Mouse (Mus musculus): ENCODE results near the gene Bbs5.
"Not testable (repeated sequence)": the region's sequence is repeated elsewhere in the genome, so short reads cannot be mapped to it uniquely, and the experiment has no call there.

Bbs5 gene

GRCm38 (mm10) chr2:69669853-69670252, 22.9 kb downstream of the Bbs5 start, which contains the start of gene Klhl41:
Gene Klhl41, plus strand, starts transcription at chr2:69670120.
- no peak for DNase-seq (ENCODE audit: low spot score in 2 of 2)

DNA sequence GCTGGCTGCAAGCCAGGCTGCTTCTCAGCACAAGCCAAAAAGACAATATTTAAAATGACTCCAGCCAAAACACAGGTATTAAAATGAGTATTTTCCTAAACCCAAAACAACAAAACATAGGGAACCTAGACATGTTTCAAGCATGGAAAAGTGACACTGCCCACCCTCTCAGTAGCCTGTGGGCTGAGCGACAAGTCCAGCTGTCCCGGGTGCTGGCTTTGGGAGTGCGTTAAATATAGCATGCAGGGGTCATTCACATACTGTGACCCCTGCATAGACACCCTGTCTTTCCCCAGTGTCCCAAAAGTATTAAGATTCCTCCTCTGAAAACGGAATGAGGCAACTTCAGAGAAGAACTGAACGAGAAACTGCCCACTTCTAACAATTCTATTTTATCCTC, 26.8 kb downstream of the Bbs5 start:
- no peak for DNase-seq (ENCODE audit: low spot score in 2 of 2)

- DNase-seq (ENCODE audit: low spot score in 2 of 2): no peak
Observed at GRCm38 (mm10) chr2:69675266-69675665, 28.3 kb downstream of the Bbs5 start.

DNA sequence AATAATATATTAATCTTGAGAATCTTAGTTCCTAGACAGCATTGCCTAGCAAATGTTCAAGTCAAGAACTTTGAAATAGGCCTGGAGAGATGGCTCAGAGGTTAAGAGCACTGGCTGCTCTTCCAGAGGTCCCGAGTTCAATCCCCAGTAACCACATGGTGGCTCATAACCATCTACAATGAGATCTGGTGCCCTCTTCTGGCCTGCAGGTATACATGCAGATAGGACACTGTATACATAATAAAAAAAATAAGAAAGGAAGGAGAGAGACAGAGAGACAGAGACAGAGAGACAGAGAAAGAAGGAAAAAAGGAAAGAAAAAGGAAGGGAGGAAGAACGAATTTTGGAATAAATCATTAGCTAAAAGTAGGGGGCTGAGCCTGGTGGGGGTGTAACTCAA, 29.7 kb downstream of the Bbs5 start:
- no peak for DNase-seq (ENCODE audit: low spot score in 2 of 2)

DNA sequence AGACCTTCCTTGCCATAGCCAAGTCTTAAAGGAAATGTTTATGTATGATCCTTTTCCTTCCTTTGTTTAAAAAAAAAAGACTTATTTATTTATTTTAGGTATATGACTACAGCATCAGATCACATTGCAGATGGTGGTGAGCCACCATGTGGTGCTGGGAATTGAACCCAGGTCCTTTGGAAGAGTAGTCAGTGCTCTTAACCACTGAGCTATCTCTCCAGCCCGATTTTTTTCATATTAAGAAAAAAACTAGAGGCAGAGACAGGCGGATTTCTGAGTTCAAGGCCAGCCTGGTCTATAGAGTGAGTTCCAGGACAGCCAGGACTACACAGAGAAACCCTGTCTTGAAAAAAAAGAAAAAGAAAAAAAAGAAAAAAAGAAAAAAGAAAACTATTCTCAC, 30.2 kb downstream of the Bbs5 start:
- not testable (repeated sequence) for DNase-seq (ENCODE audit: low spot score in 2 of 2)

DNA sequence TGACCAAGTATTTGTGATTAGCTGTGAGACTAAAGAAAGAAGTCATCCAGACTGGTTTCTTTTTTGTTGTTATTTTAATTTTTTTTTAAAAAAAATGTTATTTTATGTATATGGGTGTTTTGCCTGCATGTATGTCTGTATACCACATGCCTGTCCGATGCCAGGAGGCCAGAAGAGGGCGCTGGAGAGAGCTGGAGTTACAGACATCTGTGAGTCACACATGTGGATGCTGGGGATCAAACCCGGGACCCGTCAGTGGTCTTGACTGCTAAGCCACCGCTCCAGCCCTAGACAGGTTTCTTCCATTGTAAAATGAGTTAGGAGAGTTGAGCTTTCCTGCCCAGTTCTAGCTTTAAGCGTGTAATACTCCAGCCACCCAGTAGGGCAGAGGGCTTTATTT, 33.0 kb downstream of the Bbs5 start:
- peak; percentile 25 to 68 for DNase-seq (ENCODE audit: low spot score in 2 of 2)

GRCm38 (mm10) chr2:69681931-69682330, 35.0 kb downstream of the Bbs5 start:
- DNase-seq (ENCODE audit: low spot score in 2 of 2): no peak

DNA sequence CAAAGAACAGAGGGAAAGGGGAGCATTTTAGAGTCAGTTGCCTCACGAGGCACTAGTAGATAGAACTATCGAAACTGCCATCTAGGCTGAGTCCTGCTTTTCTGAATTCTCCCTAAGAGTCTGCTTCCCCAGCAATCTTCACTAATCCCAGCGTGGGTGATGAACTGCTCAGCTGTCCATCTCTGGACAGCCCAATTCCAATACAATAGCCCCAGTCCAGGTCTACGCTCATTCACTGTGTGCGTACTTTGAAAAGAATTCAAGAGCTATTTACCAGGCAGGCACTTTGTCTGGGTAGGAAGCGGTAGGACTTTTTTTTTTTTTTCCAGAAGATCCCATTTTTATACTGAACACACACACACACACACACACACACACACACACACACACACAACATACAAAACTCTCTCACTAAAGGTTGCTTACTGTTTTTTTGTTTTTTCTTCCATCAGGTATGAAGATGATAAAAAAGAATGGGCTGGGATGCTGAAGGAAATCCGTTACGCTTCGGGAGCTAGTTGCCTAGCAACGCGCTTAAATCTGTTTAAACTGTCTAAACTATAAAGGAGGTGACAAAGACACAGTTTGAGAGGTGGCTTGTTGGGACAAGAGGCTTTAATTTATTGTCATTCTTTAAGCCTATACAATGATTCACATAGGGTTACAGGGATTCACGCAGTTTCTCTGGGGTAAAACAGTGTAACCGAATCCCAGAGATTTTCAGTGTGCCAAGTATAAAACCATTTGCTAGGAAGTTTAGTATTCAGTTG, 36.2 kb downstream of the Bbs5 start:
- no peak for DNase-seq (ENCODE audit: low spot score in 2 of 2)

DNA sequence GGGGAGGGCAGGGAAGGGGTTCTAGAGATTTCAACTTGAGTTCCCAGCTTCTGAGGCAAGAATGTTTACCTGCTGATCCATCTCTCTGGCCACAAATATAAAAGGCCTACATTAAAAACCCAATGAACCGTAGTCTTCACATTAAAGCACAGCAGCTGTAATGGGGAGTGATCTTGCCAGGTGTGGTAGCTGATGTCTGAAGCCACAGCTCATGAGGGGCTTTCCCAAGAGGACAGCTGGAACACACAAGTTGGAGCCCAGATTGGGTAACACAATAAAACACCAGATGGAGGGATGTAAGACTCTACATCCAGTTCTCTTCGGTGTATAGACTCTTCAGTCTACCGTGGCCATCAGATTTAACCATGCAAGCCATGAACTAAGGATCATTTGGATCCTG, 37.5 kb downstream of the Bbs5 start:
- no peak for DNase-seq (ENCODE audit: low spot score in 2 of 2)

- no peak for DNase-seq (ENCODE audit: low spot score in 2 of 2)
Observed at GRCm38 (mm10) chr2:69690214-69690613, 43.2 kb downstream of the Bbs5 start.

DNA sequence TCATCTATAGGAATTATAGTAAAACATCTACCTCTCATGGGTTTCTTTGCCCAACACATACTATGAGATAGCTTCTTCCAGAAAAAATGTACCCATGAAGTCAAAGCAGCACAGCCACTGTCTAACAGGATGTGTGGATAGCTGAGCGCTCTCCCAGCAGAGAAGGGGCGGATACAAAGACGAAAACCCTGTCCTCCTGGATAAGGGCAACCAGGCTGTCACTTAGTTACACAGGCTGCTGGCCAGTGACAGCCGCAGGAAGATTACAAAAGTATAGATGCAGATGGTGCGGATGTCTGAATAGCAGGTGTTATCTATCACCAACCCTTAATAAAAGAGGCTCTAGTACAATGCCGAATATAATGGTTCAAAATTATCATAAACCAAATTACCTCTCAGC, 43.9 kb downstream of the Bbs5 start:
- DNase-seq (ENCODE audit: low spot score in 2 of 2): no peak

DNA sequence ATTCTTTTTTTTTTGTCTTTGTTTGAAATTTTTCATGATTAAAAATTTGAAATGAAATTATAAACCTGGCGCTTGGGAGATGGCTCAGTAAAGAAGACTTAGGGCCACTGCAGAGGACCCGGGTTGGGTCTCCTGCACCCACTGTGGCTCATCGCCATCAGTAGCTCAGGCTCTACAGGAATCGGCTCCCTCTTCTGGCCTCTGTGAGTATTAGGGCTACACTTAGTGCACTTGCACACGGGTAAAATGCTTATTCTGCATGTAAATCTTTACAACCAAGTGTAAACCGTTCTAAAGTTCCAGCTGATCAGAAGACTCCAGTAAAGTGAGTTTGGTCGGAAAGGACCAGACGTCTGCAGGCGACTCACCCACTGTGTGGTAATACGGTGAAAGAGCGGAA, 46.5 kb downstream of the Bbs5 start:
- no peak for DNase-seq (ENCODE audit: low spot score in 2 of 2)

GRCm38 (mm10) chr2:69700446-69700845, 53.5 kb downstream of the Bbs5 start:
- DNase-seq (ENCODE audit: low spot score in 2 of 2): no peak

DNA sequence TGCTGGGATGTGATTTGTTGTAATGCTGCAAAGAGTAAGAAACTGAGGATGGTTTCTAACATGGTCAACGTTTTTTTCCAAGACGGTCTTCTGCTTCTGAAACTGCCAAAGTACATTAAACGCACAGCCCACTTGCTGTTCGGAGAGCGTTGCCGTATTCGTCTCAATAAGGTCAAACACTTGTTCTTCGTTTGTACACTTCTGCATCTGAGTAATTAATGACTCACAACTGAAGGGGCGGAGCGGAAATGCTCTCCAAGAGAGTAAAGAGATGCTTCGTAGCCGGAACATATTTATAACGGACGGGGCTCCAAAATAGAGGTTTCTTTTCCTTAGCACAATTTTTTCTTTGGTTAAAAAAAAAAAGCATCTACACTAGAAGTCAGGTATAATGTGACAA, 65.2 kb downstream of the Bbs5 start:
- peak in 1 of 2 experiments; percentile 45 for DNase-seq (ENCODE audit: low spot score in 2 of 2)

DNA sequence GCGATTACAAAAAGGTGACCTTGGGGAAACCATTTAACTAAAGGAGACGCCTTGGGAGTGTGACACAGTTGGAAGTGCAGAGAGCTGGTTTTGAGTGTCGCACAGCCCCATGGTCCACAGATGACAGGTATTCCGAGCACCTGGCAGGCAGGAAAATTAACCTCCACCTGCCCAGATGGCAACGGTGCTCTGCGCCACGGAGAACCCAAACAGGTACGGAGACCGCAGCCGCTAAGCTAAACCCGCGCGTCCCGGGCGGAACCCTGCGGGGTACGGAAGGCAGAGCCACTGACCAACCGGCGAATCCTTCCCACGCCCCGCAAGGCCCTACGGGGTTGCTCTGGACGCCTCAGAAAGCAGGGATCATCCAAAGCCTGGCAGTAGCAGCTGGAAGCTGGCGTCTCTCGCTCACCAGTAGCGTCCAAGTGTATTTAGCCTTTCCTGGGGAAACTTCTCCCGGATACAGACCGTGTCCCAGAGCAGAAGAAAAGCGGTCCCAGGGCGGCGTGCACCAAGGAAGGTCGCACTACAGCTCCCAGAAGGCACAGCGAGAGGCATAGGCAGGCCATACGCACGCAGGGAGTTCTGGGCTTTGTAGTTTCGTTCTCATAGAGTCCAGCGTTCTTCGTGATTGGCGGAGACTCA, 66.1 kb downstream of the Bbs5 start, which contains the start of gene Fastkd1:
Fastkd1 (minus strand) TSS at position 536 of the 645 bp plus-strand sequence.
- peak; percentile 78 to 85 for DNase-seq (ENCODE audit: low spot score in 2 of 2)

GRCm38 (mm10) chr2:69713626-69714014, 66.6 kb downstream of the Bbs5 start:
- no peak for DNase-seq (ENCODE audit: low spot score in 2 of 2)

GRCm38 (mm10) chr2:69714126-69714525, 67.2 kb downstream of the Bbs5 start:
- DNase-seq (ENCODE audit: low spot score in 2 of 2): no peak

- DNase-seq (ENCODE audit: low spot score in 2 of 2): no peak
Observed at GRCm38 (mm10) chr2:69716483-69716882, 69.5 kb downstream of the Bbs5 start.
